Mouse (Mus musculus) cerebellum, postnatal 25 days (tissue): ENCODE data around the gene Rora.

Source experiments
- DNase-seq, 2 experiments: peaks; one replicate each; pipeline ENCODE4 v3.0.0; 2021; ENCODE audit warnings: mixed read lengths in 2 of 2

The Rora gene

DNA sequence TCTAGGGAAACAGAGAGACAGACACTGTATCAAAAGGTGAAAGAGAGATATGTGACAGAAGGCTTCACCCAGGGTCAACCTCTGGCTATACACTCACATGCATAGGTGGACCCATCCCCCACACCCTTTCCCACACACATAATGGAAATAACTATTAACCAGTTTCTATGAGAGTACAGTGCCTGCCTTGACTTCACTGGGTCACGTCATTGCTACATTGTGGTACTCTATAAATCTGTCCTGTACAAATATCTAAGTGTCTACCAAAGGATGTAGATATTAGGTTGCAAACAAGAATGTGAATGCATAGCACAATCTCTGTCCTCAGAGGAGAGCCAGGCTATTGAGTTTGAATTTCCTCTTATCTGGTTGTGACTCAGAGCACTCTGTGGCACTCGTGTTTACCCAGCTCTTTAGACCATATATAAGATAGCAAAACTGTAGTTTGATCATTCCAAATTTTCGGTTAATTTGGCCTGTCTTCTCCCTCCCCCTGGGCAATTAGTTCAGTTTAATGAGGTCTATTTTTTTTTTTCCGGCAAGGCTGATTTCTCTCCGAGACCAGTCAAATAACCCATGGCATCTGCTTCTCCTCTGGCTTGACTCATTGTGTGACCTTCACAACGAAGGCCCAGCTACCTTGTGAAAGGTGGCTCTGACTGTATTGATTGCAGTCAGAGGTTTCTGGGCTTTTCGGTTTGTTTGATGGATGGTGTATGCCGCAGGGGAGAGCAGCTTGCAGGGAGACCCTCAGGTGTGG lies 502.4 kb downstream of the Rora start:
- no peak for DNase-seq

DNA sequence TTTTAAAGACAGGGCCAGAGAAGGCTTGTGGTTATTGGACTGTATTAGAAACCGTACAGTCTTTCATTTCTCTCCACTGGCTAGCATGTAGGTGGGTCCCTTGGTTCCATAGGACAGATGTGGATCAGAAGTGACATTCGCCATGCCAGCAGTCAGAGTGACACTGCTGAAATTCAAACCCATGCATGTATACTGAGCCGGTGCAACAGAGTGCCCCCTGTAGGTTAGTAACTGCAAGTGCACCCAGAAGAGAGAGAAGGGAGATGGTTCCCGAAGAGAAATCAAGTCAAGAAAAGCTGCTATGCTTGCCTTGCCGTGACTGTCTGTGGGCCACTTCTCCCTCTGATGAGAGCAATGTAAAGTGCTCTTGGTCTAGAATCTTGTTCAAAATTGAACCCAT lies 507.2 kb downstream of the Rora start:
- no peak for DNase-seq

DNA sequence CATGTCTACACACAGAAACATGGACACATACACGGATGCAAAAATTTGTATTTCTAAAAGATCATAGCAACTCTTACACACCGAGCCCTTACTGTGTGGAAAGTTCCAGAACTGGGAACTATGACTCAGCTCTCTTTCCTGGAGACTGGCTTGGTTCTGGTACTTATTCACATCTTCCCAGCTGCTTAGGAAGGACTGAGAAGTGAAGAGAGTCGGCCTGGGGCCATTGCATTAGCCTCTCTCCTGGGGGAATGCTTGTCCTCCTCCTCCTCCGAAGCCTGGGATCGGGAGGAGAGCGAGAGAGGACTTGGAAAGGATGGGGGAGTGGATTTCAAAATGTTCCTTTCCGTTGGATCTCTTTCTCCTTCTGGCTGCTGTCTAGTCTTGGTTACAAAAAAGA lies 511.1 kb downstream of the Rora start:
- DNase-seq, result no peak

DNA sequence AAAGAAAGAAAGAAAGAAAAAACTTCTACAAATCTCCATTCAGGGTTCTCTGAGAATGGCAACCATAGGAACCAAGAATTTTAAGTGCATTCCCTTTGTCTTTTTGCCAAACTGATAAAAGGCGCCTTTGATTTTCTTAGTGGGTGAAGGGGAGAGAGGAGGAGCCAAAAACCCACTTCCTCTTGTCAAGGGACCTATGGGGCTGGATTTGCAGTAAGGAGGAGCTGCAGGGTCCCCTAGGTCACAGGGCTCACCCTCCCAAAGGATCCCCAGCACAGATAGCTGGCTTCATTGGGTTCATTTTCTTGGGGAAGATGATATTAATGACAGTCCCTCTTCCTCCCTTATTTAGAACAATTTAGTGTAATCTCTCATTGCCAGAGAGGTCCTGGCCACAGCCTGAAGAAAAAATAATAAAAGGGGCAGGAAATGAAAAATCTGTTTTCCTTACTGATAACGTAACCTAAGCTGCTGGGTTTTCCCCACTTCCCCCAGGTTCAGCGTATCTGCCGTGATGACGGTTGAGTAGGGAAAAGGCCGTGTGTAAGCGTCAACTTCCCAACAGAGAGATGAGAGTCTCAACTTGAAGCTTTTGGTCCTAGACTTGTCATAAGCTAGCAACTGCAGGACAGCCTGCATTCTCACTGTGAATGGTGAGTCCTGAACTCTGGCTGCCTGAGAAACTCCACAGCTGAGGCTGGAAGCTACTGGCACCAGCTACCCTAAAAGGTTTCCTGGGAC lies 511.7 kb downstream of the Rora start:
- DNase-seq, result no peak

DNA sequence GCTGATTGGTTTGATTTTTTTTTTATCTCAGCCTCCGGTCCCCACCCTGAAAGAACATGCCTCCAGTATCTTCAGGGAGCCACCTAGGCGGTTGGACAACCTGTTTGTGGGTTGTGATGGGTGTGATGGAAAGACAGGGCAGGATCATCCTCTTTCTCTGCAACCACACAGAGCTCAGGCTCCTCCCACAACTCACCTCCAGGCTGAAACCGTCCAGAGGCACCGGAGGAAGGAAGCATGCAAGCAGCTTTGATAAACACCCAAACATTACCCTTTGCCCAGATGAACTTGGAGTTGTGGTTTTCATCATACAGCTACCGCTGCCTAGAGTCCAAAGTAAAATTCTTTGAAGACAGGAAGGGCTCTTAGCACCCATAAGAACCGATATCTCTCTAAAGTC lies 520.5 kb downstream of the Rora start:
- DNase-seq, result no peak

DNA sequence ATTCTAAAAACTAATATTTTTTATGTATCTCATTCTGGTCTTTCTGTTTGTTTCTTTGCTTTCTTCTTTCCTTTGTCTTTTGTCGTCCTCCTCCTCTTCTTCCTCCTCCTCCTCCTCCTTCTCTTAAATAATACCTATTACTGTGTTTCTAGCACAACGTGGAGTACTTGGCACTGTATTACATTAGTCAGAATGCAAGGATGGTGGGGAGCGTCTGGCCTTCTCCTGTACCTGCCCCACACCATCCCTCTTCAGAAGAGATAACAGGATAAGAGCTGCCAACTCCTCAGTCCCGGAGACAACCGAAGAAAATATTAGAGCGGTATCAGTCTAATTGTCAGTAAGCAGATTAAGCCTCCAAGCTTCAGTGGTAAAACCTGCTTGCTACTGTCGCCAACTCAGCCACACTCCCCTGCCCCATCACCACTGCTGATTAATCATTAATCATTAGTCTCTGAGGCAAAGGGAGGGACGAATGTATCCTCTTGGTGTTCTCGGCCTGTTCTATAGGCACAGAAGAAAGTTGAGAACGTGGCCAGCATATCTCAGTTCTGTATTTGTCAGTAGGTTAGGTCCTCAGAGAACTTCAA lies 521.0 kb downstream of the Rora start:
- no peak for DNase-seq

DNA sequence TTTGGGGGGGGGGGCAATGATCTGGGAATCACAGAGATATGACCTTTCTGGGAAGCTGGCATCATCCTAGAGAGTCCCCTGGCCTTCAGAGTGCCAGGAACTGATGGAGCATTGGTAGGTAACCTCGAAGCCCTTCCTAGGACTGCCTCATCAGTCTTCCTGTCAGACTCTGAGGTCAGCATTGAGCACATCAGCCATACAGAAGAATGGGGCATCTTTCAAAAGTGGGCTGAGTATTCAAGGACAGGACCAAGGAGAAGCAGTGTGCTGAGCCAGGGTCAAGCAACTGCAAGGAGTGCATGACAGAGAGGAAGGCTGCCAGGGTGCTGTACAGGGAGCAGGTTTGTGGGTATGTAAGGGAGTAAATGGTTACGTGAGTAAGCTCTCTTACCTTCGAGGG lies 523.4 kb downstream of the Rora start:
- DNase-seq, result no peak

DNA sequence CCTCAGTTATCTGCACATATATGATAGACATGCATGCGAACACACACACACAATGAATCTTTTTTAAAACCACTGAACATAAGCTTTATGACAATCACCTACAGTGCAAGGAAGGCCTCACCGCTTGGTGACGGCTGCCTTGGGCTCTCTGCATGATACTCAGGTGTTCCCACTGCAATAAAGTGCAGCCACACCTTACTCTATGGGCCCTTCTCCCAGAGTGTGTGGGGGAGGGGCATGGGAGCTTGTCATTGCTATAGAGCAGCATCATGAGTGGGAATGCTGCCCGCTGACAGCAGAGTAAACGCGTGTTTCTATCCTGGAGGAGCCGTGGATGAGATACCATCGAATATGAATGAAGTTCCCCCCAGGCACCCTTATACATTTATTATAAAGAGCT lies 525.6 kb downstream of the Rora start:
- DNase-seq, result peak in 1 of 2 experiments; percentile 23

DNA sequence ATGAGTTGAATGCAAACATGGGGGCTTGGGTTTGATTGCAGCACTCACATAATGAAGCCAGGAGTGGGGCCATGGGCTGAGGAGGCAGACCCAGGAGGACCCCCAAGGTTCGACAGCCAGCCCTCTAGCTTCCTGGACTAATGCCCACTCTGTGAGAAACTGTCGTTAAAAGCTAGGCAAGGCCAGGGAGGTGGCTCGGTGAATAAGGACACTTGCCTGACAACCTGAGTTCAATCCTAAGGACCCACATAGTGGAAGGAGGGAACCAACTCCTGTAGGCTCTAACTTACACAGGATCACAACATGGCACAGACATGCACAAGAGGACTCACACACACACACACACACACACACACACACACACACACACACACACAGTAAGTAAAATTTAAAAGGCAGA lies 527.4 kb downstream of the Rora start:
- no peak for DNase-seq

DNA sequence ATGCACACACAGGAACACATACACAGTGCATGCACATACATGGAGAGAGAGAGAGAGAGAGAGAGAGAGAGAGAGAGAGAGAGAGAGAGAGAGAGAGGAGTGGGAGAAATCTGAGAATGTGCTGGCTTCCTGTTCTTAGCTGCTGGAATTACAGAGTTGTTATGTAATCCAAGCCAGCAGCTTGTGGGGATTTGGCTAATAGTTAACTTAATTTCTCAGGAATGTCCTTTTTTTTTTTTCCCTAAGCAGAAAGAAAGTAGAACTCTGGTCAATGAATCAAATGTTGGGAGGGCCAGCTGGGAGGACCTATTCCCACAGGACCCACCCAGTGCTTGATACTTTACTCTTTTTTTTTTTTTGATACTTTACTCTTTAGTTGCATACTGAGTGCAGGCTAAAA lies 527.8 kb downstream of the Rora start:
- no peak for DNase-seq

DNA sequence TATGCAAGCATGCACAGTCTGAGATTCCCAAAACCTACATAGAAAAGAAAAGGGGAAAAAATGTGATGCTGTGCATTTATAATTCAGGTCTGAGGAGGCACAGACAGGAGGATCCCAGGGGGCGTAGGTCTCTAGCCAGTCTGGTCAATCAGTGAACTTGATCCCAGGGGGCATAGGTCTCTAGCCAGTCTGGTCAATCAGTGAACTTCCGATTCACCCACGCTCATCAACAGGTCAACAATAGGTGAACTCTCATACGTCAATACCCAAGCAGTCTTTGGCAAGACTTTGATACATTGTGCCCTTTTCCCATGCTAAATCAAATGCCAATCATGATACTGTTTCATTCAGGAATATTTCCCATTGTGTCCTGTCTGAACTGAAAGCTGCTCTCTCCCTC lies 530.3 kb downstream of the Rora start:
- DNase-seq, result no peak

DNA sequence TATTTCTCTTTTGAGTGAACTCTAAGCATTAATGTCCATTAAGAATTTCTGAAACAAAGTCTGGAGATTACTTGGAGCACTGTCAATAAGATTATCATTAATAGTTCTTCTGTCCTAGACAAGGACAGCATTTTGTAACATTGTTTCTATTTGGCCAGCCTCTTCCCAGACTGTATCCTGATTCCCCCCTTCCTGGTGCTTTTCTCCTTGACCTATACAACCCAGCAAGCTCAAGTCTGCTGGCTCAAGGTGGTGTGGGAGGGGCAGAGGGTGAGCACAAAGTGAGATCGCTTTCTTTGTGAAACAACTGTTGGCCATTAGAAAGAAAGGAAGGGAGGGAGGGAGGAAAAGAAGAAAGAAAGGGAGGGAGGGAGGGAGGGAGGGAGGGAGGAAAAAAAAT lies 537.1 kb downstream of the Rora start:
- DNase-seq, result no peak

DNA sequence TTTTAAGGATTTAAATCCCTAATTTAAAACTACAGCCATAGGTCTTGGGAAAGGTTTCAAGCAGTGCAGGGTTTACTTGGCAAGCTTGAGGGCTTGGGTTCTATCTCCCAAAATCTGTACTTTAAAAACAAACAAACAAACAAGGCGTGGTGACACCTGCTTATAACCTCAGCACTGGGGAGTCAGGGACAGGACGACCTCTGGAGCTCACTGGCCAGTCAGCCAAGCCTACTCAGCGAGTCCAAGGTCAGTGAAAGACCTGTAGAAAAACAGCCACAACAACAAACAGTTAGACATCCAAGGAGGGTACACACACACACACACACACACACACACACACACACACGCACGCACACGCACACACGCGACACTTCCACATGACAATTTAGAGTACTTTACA lies 538.9 kb downstream of the Rora start:
- no peak for DNase-seq

DNA sequence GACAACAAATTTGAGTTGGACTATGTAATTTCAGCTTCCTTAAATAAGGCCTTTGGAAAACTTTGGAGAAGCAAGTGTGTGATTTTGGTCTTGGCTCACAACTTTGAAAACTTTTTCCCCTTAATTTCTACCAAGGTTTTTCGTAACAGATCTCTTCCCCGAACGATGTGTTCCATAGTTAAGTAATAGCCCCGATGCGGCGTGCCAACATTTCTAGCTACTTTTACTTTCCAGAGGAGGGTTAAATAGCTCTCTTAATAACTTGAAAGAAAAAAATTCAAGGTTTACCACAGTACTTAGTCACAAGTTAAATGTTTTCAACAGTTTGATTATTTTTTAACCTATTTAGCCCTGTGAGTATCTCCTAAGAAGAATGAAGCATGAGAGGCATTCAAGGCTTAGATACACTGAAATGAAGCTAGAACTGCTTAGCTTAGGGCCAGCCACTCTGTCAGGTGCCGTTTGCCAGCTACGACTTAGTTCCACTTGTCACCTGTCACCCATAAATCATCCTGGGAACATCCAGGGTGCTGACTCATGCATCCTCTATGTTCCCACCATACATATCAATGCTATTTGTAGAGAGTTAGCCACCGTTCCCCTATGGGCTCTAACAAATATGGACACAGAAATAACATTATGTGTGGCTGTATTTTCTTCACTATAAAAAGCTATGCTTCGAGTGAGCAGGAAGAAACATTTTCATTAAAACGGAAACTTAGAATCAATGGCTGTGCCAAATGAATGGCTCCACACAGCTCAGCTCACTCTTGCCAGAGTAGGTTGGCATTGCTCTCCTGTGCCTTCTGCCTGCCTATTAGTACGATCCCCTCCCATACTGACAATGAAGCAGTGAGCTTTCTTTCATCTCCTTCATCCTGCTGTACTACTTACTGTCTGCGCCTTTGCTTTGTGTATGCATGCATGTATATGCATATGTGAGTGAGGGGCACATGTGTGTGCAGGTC lies 541.3 kb downstream of the Rora start:
- DNase-seq, result peak; percentile 27 to 42

DNA sequence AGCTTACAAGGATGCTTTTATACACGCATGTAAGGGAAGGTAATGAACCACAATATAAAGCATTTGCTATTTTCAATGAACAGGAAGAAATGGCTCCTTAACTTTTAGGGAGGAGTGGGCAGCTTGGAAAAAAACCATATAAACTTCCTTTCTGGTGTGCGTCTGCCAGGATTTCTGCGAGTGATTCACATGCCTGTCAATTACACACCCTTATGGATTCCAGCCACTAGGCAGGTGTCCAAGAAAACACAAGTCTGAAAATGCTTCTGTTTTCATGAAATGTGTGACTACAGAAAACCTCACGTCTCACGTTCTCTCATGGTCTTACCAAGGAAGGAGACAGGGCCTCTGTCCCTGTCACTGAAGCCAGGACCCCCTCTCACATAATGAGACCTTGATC lies 560.2 kb downstream of the Rora start:
- DNase-seq, result peak in 1 of 2 experiments; percentile 60

DNA sequence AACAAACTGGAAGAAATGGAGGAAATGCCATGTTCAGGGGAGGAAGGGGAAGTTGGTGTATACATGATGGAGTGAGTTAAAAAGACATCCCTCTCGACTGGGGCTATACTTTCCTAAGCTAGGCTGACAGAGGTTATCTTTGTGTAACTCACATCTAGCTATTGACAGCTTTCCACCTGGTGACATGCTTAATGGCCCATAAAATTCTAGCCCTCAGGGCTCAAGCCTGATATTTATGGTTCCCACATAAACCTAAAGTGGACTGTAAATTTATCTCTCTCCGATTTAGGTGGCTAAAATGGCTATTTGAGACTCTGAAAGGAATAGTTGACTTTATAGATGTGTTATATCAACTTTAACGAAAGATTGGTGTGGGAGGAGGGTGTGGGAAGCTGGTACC lies 571.3 kb downstream of the Rora start:
- no peak for DNase-seq

DNA sequence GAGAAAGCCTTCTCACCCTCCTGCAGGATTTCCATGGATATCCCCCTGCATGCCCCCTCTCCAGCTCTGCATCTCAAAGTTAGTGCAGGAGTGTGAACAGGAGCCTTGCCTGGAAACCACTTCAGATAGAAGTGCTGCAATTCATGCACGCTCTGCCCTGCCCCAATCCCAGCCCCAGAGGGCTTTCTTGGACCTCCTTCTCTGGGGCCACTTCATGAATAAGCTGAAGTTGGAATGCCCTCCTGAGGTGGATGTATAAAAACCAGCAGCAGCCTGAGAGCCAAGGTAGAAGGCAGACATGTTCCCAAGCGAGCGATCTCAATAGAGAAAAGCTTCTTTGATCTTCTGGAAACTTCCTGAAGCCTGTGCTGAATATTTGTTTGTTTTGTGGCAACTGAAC lies 572.8 kb downstream of the Rora start:
- DNase-seq, result no peak

DNA sequence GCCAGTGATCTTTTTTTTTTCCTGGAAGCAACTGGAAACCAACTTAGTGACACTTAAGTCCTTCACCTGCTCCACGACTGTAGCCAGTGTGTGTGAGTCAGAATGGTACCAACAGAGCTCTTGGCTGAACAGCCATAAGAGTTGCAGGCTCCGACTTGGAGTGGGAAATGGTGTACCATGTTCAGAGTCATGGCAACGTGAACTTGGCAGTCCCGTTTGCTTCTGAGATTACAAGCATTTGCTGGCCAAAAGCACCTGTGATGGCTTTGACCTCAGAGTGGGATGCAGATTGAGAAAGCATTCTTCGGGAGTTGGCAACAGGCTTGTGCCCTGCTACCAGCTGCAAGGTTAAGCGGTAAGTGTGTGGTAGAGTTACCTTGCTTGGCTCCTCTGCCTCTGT lies 574.2 kb downstream of the Rora start:
- DNase-seq, result no peak

DNA sequence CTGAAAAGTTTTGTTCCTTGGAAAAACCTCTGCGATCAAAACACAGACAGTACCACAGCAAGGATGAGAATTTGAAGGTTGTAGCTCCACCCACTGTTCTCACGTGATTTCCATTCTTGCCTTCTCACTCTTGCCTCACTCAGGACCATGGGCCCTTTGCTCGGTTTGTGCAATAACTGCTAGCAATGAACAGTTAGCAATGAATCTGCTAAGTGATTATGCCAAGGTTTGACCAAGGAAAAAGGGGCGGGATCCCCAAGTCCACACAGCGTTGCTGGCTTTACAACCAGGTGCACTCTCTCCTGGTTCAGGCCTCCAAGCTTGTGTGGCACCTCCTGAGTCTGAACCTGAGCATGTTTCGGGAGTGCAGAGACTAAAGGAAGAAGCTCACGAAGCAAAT lies 576.3 kb downstream of the Rora start:
- no peak for DNase-seq

DNA sequence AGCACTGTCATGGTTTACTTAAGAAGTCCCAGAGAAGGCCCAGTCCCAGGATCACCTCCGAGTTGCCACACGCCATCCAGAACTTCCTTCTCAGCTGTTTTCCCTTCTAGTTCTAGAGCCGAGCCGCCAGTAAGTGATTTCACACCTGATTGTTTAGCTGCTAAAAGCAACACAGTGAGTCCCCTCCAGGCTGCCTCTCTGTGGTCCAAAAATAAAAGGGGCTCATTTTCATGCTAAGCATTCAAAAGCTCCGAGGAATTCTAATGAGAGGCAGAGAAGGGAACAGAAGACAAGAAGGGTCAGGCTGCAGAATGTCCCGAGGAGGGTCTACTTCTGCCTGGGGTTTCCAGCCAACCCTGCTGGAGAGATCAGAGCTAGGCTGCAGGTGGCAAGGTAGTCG lies 580.9 kb downstream of the Rora start:
- DNase-seq, result no peak

DNA sequence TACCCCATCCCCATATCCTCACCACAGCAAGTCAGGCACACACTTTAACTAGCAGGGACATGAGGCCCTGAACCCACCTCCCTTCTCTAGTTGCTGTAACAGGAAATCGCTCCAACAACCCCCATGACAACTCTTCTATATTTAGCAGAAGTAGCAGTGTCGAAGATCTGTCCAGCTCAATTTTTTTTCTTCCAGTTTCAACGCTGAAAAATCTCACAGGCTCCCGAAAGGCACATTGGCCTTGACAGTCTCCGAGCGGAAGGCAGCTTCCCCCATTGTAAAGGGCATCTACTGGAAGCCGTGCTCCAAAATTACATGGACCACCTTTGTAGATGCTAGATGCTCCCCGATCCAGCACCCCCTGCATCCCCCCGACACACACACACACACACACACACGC lies 583.7 kb downstream of the Rora start:
- DNase-seq, result no peak

DNA sequence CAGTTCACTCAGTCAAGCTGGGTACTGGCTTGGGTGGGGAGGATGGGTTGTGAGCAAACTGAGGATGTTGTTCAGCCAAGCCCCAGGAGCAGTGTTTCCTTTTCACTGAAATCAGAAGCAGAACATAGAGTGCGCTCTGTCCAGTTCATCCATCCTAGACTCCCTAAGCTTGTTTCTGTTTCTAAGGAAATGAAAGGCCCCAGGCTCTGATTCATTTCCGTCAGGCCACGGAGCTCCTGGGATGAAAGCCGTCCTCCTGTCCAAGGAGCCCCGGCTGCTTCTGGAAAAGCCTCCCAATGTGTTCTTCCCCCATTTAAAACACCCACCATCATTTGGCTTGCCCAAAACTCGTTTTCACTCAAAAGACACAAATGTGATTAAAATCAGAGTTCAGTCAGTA lies 589.0 kb downstream of the Rora start:
- DNase-seq, result peak; percentile 17 to 25

DNA sequence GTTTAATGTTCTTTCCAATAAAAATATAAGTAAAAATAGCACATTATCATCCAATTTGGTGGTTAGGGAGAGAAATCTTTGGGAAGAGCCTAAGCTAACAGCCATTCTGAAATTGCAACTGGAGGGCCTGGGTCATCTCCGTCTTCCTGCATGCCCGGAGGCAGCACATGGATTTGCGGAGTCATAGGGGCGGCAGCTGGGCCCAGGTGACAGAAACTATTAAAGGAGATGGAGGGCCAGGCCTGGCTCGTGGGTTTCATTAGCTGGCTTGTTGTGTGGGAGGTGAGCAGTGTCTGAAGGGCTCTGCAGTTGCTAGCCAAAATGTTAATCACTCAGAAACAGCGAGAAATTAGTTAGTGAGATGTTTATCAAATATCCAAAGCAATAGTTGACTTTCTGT lies 590.0 kb downstream of the Rora start:
- peak in 1 of 2 experiments; percentile 24 for DNase-seq
